Mouse (Mus musculus): ENCODE measurements around the gene Apbb1. TPM values are rescaled to one million over a fixed set of nuclear protein-coding genes. Genes with fewer than 3 reads are reported as not detected.

The Apbb1 gene
- polyA plus RNA-seq (2012; rRNA removed): 1.8 and 2.2 TPM in 2 replicates

DNA sequence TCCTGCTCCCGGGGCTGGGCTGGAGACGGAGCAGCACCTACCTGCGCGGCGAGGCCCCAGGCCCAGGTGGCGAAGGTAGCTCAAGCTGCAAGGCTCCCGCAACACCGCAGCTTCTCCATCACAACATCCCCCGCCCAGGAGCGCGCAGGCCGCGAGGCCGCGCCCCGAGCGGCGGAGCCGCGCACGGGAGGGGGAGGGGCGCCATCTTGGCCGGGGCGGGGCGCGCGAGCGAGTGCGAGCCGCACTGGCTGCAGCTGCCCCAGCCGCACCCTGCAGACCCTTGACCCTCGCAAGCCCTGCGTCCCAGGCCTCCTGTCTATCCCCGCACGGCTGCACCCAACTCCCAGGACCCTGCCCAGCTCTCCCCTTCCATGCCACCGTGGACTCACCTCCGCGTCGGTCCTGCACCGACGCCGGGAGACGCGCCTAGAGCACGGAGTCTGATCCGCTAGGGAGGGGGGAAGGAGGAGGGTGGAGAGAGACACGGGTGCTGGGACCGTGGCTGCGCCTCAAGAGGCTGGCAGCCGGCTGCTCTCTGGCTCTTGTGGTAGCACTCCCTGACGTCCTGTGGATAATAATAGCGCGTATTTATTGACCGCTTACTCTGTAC lies at the start of gene Apbb1:
Gene Apbb1, minus strand, starts transcription at position 560 of the 610 bp plus-strand sequence.

DNA sequence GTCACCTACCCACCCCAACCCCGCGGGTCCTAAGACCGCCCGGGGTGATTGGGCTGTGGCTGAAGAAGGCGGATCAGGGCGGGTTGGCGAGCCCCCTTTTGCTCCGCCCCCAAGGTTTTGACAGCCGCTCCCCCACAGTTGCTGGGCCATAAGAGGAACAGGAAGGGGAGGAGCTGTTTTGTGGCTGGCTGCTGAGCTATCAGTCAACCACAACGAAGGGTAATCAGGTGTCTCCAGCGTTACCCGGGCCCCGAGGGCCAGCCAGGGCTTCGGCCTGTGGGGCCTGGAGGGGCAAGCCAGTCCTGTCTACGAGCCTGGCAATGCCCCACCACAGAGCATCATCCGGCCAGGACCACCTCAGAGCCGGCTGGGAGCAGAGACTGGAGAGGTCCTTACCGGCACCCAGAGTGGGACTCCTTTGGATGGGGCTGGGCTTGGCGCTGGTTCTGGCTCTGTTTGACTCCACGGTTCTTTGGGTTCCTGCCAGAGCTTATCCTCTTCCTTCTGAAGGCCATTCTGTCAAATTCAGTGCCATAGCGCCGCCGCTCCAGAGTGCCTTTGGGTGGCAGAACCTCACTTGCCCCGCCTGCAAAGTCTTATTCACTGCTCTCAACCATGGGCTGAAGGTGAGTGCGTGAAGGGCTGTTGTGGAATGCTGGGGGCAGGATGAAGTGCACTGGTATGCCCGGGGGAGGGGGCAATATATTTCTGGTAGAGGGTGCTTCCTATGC lies 27.1 kb downstream of the Apbb1 start, which contains the start of gene Smpd1:
Gene Smpd1, plus strand, starts transcription at position 149 of the 731 bp plus-strand sequence.

Other genes with a start within 250 kb of the Apbb1 start
- gene Olfr690, start 247.5 kb downstream of the Apbb1 start, polyA plus RNA-seq (2012; rRNA removed): not detected in 2 replicates
- not detected in 2 replicates for gene Olfr691, start 239.4 kb downstream of the Apbb1 start, polyA plus RNA-seq (2012; rRNA removed)
- not detected in 2 replicates for gene Olfr692, start 213.4 kb downstream of the Apbb1 start, polyA plus RNA-seq (2012; rRNA removed)
- gene Gm5901, start 206.6 kb downstream of the Apbb1 start, polyA plus RNA-seq (2012; rRNA removed): not detected in 2 replicates
- gene Fam160a2, start 181.6 kb downstream of the Apbb1 start, polyA plus RNA-seq (2012; rRNA removed): 11.2 and 15.3 TPM in 2 replicates
- 0.02 and 0.04 TPM in 2 replicates for gene Cnga4, start 177.1 kb downstream of the Apbb1 start, polyA plus RNA-seq (2012; rRNA removed)
- not detected in 2 replicates for gene Cckbr, start 155.9 kb downstream of the Apbb1 start, polyA plus RNA-seq (2012; rRNA removed)
- gene Cavin3, start 99.4 kb downstream of the Apbb1 start, polyA plus RNA-seq (2012; rRNA removed): 4.1 and 4.9 TPM in 2 replicates
- 12.1 and 14.5 TPM in 2 replicates for gene Smpd1, start 27.3 kb downstream of the Apbb1 start, polyA plus RNA-seq (2012; rRNA removed)
- gene Hpx, start 18.5 kb upstream of the Apbb1 start, polyA plus RNA-seq (2012; rRNA removed): 798 and 850 TPM in 2 replicates
- 6.6 and 8.1 TPM in 2 replicates for gene Trim3, start 51.9 kb upstream of the Apbb1 start, polyA plus RNA-seq (2012; rRNA removed)
- 70.9 and 75.0 TPM in 2 replicates for gene Timm10b, start 58.4 kb upstream of the Apbb1 start, polyA plus RNA-seq (2012; rRNA removed)
- 15.7 and 16.9 TPM in 2 replicates for gene Arfip2, start 58.8 kb upstream of the Apbb1 start, polyA plus RNA-seq (2012; rRNA removed)
- gene Gm45799, start 58.9 kb upstream of the Apbb1 start, polyA plus RNA-seq (2012; rRNA removed): 81.8 and 86.1 TPM in 2 replicates
- gene Dnhd1, start 69.2 kb upstream of the Apbb1 start, polyA plus RNA-seq (2012; rRNA removed): 0.95 and 1.00 TPM in 2 replicates
- 82.6 and 85.8 TPM in 2 replicates for gene Ilk, start 154.9 kb upstream of the Apbb1 start, polyA plus RNA-seq (2012; rRNA removed)
- 6.2 and 7.0 TPM in 2 replicates for gene Rrp8, start 155.7 kb upstream of the Apbb1 start, polyA plus RNA-seq (2012; rRNA removed)
- gene Taf10, start 162.7 kb upstream of the Apbb1 start, polyA plus RNA-seq (2012; rRNA removed): 138 and 148 TPM in 2 replicates
- 50.3 and 54.7 TPM in 2 replicates for gene Tpp1, start 170.6 kb upstream of the Apbb1 start, polyA plus RNA-seq (2012; rRNA removed)
- gene Dchs1, start 206.0 kb upstream of the Apbb1 start, polyA plus RNA-seq (2012; rRNA removed): 0.85 and 1.2 TPM in 2 replicates
- 182 and 196 TPM in 2 replicates for gene Mrpl17, start 229.4 kb upstream of the Apbb1 start, polyA plus RNA-seq (2012; rRNA removed)

Data from liver, embryonic 18 days (tissue).